Mouse (Mus musculus): ENCODE results near the gene Trim8.
A peak's percentile ranks its signal among the peaks of the same experiment; 100 is the strongest.

The Trim8 gene

GRCm38 (mm10) chr19:46558009-46558408 is 56.5 kb downstream of the Trim8 start:
- DNase-seq, result no peak

DNA sequence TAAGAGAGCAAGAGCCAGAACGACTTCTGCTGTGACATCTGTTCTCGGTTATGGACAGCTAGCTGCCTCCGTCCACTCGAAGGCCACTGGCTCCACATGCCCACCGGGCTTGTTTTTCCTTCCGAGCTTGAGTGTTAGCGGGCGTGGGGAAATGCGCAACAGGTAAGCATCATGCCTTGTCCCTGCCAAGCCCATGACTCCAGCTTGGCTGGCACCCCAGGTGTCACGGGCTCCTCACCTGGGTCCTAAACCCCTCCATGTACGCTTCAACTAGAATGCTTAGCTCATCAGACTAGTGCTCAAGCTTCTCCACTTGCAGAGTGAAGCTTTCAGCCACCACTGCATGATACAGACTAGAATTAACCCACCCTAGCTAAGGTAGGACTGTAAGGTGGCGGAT is 57.1 kb downstream of the Trim8 start:
- DNase-seq, result peak; percentile 70

- peak; percentile 86 for DNase-seq
Observed at GRCm38 (mm10) chr19:46562132-46562531, 60.6 kb downstream of the Trim8 start.

DNA sequence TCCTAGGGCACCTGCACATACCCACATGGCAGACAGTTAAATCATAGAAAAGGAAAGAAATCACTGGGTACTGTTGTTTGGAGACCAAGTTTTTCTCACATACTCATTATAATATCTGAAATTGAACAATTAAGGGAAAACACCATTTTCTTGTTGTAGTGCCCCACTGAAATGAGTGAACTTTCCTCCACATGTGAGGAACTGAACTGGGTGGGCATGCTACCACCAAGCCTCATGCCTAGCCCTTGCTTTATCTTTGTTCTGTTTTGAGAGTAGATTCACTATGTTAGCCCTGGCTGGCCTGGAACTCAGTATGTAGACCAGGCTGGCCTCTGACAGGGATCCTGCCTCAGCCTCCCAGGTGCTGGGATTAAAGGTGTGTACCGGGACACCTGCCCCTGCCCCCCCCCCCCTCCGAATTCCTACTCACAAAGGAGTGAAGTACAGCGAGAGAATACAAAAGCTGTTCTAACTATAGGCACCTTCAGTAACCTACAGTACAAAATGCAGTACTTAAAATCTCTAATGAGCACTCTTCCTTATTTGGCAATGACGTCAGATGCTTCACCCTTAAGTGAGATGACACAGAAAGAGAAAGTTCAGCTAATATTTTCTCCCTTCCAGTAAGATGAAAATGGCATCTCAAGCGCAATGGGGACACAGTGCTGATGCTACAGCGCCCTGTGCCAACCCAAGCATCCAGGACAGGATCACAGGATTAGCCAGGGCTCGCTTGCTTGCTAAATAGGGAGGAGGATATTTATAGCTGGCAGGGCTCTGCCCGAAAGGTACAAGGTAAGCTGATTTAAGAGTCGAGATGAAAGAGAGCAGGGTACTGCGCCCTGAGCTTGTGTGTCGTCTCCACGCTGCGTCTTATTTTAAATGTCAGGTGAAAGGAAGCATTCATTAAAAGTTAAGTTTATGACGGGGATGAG is 61.3 kb downstream of the Trim8 start:
- no peak for DNase-seq

GRCm38 (mm10) chr19:46563603-46564002 is 62.1 kb downstream of the Trim8 start:
- DNase-seq, result no peak

- no peak for DNase-seq
Observed at GRCm38 (mm10) chr19:46564043-46564462, 62.6 kb downstream of the Trim8 start.

Data from lung, postnatal 36 days (tissue).